Mouse (Mus musculus) brain, adult 2 months (tissue): ENCODE measurements at regions not wholly inside any gene's neighbourhood (a gene's known extent, or its start where the extent isn't known, plus 50 kb on each side); places are given as distances from the start of the nearest gene placed in this dataset.

Source experiments
- DNase-seq: peaks from one replicate; pipeline ENCODE4 v3.0.0; 2011; ENCODE audit warnings: low read depth, low spot score

- DNase-seq = no peak
Observed at GRCm38 (mm10) chr12:12627597-12627996, 314.1 kb downstream of the Mycn start.

GRCm38 (mm10) chr12:12625788-12626187 is 315.9 kb downstream of the Mycn start:
- no peak for DNase-seq

DNA sequence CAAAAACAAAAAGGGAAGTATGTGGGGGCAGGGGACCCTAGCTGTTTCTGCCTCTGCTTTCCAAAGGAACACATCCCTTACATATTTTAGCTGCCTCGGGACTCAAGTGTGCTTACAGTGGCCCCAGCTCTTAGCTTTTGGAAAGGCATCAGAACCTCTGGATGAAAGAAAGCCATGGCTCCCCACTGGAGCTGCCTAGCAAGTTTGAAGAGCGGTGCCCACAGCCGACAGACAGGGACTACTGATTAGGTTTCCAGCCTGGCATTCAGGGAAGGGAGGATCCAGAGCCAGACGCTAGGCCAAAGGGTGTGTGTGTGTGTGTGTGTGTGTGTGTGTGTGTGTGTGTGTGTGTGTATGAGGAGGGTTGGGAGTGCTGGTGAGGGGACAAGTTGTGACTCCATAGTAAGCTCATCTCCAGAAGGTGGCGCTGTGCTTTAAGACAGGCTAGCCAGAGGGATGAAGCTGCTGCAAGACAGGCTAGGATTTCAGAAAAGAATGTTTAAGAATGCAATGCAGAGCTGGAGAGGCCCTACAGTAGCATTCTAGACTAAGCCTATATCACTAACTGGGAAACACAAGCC is 318.9 kb downstream of the Mycn start:
- DNase-seq = peak; percentile 96

- no peak for DNase-seq
Observed at GRCm38 (mm10) chr12:12621506-12621905, 320.2 kb downstream of the Mycn start.

DNA sequence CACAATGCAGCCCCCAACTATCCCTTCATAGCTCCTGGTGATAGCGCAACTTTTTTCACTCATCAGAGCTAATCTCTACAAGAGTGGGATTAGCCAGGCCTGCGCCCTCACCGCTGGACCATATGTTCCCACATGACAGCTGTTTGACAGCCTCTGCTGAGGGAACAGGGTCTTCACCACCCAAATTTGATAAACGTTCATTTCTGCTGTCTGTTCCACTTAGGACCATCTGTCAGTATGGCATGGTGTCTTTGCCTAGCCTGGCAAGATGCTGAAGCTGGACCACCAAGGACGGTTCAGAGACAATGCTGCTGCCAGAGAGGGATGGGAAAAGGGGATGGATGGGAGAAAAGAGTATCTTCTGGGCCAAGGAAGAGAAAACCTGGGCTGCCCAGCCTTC is 321.4 kb downstream of the Mycn start:
- no peak for DNase-seq

DNA sequence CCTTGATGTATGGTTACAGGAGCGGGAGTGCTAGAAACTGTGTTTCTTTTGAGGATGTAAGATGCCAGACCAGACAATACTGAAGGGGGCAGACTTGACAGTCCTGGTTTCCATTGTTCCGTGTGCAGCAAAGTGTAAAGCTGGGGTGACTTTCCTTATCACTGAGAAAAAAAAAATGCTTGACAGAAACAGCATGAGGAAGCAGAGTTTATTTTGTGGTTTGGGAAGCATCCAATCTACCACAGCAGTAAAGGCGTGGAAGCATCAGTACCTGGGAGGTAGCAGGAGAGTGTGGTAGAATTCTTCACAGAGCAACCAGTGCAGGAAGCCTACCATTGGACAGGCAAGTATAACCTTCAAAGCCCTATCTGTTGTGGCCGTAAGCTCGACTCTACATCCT is 322.3 kb downstream of the Mycn start:
- DNase-seq = no peak

GRCm38 (mm10) chr12:12612520-12612919 is 329.2 kb downstream of the Mycn start:
- no peak for DNase-seq

DNA sequence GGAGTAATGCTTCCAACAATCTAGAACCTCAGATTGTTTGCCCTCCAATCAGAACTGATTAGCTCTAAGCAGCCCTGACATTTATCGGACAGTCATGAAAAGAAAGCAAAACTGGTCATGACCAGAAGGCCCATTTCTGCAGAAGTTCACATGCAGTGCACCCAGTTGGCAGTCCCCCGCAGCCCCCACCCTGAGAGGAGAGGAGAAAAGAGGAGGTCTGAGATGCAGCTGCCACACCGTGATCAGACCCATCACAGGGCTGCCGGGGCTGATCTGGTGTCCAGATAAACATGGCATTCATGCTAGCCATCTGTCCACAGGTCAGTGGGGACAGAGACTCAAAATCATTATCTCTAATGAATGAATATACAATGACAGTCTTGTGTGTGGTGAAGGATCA is 330.9 kb downstream of the Mycn start:
- no peak for DNase-seq

DNA sequence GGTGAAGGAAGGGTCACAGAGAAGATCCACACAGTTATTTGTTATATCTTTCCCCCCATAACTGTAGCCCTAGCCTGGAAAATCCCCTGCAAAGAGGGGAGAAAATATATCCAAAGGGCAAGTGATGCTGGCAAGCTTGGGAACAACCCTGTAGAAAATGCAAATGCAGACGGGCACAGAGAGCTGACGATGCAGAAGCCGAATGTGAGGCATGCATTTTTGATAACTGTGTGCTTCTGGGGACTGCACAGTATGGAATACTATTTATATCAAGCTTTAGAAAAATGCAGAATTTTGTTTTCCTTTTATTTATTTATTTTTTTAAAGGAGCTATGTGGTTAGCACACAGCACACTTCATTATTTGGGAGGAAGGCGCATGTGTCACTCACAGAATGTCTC is 333.7 kb downstream of the Mycn start:
- DNase-seq = peak; percentile 23

- DNase-seq = no peak
Observed at GRCm38 (mm10) chr12:12606911-12607310, 334.8 kb downstream of the Mycn start.

GRCm38 (mm10) chr12:12605495-12605894 is 336.2 kb downstream of the Mycn start:
- no peak for DNase-seq

- no peak for DNase-seq
Observed at GRCm38 (mm10) chr12:12601362-12601761, 339.4 kb downstream of the Fam49a start.

DNA sequence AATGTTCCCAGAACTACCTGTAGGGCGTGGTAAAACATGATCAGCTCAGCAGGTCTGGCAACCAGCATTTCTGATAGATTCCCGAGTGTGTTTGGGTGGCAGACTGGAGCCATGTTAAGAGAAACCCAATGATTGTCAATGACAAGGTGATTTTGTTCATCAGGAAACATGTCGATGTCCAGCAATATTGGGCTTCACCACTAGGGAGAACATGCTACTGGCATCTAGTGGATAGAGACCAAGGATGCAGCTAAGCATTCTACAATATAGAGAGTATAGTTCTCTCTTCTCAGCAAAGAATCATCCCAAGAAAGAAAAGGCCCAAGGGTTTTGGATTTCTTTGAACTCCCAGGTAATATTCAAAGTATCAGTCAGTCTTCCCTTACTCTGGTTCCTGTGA is 333.5 kb downstream of the Fam49a start:
- DNase-seq = no peak

DNA sequence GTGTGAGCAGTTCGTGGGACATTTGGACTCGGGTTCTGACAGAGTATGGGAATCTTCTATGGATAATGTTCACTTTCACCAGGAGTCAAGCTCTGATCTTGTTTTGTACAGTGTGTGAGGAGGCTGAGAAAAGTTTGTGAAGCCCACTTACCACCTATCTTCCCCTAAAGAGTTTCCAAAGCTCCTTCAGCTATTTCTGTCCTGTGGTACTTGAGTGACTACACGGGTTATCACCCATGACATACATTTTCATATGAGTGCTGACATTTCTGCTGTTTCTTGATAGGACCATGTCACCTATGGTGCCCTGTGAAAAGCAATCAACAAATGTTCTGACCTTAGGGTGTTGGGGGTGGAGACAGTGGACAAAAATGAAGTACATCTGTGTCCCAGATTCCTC is 332.6 kb downstream of the Fam49a start:
- no peak for DNase-seq

GRCm38 (mm10) chr12:12593343-12593742 is 331.4 kb downstream of the Fam49a start:
- DNase-seq = no peak

DNA sequence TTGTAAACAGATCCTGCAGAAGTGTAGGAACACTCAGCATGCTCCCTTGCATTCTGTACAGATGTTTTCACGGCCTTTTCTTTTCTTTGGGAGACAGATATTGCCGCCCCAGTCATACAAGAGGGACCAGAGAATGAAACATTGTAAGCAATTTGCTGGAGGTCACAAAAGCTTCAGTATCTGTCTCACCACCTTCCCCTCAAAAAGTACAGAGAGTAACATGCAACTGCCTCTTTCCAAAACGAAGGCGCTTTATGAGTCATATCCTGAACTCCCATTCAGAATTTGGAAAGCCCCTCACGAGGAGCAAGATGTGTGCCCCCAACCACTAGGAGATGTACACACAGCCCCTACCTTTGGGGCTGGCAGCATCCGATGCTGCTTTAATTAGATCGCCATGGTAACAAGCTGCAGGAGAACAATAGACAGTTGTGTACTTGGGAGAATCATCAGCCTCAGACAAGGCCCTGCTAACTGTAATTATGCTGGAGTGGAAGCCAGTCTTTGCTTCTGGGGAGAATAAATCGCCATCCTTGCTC is 328.9 kb downstream of the Fam49a start:
- DNase-seq = peak; percentile 83

DNA sequence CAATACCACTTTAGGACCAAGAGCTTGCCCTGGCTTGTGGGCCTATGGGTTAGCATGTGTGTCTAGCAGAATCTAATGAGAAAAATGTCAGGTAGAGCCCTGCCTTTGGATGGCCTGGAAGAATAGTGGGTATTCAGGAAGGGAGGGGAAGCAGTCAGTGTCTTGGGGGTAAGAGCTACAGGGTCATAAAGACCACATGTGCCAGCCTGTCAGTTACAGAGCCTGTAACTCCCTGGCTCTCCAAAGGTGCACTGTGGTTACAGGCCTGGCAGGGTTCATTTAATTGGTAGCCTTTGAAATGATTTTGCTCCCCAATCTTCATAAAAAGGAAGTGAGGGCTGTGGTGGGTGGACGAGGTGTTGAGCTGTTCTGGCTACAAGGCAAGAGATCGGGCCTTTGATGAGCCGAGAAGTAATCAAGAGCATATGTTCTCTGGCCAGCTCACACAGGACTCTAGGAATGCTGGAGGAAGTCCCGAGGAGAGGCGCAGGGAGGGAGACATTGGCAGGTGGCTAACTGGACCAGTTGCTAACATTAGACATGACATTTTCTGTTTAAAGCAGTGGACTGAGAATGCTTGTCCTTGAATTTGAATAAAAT is 326.9 kb downstream of the Fam49a start:
- no peak for DNase-seq

- DNase-seq = no peak
Observed at GRCm38 (mm10) chr12:12586436-12586835, 324.5 kb downstream of the Fam49a start.

DNA sequence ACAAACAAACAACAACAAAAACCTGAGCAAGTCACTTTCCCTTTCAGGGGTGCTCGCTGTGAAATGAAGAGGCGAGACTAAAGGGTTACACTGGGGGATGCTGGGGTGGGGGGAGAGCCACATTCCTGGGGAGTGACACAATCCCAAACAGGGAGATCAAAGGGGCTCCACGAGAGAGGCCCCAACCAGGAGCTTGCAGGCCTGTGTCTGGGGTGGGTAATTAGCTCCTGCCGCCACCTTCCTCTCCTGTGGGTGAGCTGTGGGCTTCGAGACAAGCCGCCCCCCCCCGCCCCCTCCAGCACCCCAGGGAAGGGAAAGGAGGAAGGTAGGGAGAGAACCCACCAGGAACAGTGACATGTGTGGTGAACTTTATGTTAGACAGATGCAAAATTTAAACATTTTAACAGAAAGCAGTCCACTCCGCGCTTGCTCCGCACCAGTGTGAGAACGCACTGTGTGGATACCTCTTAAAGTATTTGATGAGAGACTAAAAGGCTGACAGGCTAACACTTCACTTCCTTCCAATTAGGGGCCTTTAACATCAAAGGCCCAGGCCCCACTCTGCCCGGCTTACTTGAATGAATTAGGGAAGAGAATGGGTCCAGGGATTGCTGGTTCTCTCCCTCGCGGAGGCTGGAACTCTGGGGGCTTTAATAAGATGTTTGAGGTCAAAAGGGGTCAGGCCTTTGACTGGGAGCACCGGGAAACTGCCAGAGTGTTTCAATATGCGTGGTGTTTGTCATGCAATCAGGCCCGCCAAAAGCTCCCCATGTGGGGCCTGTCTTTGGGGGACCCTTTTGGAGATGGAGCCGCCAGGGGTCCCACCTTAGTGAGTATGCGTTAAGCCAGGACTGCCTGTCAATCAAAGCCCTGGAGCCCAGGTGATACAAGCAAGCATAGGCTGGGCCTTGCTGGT is 319.6 kb downstream of the Fam49a start:
- no peak for DNase-seq

DNA sequence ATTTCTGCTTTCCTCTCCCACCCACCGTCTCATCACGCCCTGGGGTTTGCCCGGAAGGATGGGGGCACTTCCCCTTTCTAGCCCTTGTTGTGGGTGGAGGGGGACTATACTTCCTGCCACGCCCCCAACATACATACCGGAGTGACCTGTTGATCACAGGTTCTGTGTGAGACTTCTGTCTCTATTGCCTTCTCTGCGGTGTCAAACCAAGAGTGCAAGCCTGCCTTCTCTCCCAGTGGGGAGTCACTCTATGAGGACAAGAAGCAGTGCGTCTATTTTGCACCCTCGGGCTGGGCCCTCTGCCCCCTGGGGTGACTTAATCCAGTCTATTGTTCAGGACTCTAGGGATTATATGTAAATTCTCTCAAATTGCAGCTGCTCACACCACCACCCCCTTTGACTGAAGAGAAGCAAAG is 318.8 kb downstream of the Fam49a start:
- DNase-seq = no peak

GRCm38 (mm10) chr12:12578278-12578677 is 316.3 kb downstream of the Fam49a start:
- peak; percentile 47 for DNase-seq

- no peak for DNase-seq
Observed at GRCm38 (mm10) chr12:12570563-12571251, 308.8 kb downstream of the Fam49a start.
